Mouse (Mus musculus) ovary, adult 10 weeks (tissue): ENCODE results near the gene Fam104a. TPM values are rescaled to one million over a fixed set of nuclear protein-coding genes. Genes with fewer than 3 reads are reported as not detected.

Source experiments
- polyA plus RNA-seq: library from polyadenylated mRNA; stranded (reverse); fragments of 350-450 nt; fragmentation: Illumina TruSeq; extraction: RNeasy Lipid Tissue Mini Kit (QIAGEN cat#74804); gene quantifications from one replicate; pipeline ENCODE4 v1.2.3, GENCODE M21; 2014

Gene Fam104a
- 15.5 TPM for polyA plus RNA-seq

GRCm38 (mm10) chr11:113683957-113684706 is at the start of gene Fam104a, which contains the start of gene D11Wsu47e:
TSS of gene Fam104a (minus strand) at chr11:113684155.
TSS of gene D11Wsu47e (plus strand) at chr11:113684412.

GRCm38 (mm10) chr11:113709731-113710256 is 25.8 kb upstream of the Fam104a start, which contains the start of gene Cpsf4l:
TSS of gene Cpsf4l (minus strand) at chr11:113710017.

GRCm38 (mm10) chr11:113649353-113650210 is 34.4 kb downstream of the Fam104a start, which contains the start of gene Slc39a11:
TSS of gene Slc39a11 (minus strand) at chr11:113650079.

DNA sequence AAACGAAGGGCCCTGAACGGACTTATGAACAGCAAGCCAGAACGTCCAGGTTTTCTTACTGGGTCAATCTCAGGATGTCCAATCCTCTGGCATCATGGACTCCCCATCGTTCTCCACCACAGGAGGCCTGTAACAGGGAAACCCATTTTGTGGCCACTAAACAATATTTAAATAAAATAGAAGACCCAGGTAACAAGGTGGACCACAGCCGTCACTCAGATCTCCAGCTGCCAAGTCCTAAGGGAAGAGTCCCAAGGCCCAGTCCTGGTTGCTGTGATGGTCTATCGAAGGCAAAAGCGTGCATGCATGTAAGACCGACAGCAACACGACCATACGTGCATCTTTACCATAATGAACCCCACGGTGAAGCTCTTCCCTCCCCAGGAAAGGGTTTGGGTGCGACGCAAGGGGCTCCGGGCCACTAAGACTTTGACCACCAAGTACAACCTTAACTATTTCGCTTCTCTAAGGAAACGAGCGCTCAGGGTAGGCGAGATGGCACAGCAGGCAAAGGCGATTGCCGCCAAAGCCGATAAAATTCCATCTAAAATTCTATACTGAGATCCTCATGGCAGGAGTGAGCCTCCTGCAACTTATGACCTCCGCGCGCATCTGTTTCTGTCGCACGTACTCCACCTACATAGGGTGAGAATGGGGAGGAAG is 35.1 kb downstream of the Fam104a start, which contains the start of gene Cog1:
Gene Cog1 (plus strand): TSS at position 480 of the 663 bp plus-strand sequence.

DNA sequence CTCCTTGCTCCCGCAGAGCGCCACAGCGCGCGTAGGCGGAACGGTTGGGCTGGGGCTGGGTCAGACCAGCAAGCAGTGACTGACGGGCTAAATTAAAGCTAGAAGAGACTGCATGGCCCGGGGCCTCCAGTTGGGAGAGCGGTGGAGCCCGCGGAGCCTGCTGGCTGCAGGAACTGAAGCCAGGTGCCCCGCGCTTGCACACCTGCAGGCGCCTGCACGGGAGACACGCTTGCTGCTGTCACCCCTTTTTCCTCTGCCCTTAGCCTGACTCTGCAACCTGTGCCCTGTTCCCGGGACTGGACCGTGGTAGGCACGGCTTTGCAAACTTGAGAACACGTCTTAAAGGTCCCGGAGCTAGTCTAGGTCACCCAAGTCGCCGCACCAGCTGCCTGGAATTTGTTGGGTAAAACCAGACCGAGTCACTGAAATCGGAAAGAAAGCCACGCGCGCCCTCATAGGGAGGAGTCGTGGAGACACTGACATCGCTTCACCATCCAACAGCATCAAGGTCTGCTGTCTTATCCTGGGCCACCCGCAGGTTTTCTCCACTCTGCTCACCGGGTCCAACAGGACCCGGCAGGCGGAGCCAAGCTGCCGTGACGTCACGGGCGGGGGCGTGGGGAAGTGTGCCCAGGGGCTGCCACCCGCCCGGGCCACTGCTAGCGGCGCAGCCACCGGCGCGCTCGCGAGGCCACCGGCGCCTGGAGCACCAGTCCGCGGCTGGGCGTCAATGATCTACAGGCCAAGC is 65.1 kb downstream of the Fam104a start, which contains the start of gene Sstr2:
Gene Sstr2 (plus strand): TSS at position 671 of the 748 bp plus-strand sequence.

Other genes with a start within 250 kb of the Fam104a start
- gene Sstr2, start 64.8 kb downstream of the Fam104a start, polyA plus RNA-seq, result not detected
- 1.2 TPM for gene Cog1, start 35.0 kb downstream of the Fam104a start, polyA plus RNA-seq
- gene Slc39a11, start 34.1 kb downstream of the Fam104a start, polyA plus RNA-seq, result 6.5 TPM
- gene D11Wsu47e, start 257 bp upstream of the Fam104a start, polyA plus RNA-seq, result 10.1 TPM
- gene Cpsf4l, start 25.9 kb upstream of the Fam104a start, polyA plus RNA-seq, result 0.86 TPM
- 1.4 TPM for gene Cdc42ep4, start 67.7 kb upstream of the Fam104a start, polyA plus RNA-seq